ENCODE assay signal across 11 mouse cellular contexts in the genomic region with DNA sequence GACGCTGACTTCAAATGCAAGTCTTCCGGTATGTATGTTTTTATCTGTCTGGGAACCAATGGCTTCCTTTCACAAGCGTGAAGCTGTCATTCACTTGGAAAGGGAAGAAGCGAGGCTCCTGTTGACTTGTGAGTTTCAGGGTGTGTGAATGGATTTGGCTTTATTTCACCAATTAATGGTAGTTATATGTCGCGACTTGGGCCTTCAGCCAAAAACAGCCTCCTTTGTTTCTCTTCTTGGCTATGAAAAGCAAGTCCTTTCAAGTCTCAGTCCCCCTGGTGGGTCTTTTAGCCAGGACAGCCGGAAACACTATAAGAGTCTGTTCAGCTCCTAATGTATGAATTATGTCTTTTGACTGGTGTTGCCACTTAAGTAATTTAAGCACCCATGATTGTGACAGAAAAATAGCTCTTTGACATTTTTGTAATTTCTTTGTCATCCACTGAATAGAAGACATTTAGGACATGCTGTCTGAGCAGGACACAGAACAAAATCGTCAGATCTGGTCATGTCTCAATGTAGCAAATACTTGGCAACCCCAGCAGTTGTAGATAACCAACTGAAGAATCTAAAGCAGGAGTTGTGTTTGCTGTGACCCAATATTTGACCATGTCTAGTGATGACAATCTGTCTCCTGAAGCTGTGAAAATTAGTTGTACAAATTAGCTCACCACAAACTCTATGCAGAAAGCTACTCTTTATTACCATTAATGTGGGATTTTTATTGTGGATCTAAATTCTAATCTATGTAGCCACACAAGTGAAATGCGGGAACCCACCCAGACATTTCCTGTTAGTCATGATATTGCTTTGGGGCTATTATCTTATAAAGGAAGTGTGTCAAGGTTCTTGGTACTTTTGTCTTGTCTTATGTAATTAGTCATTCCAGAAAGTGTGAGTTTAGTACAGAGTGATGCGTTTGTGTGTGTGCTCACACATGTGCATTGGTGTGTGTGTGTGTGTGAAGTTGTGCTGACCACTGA. TPM values are rescaled to one million over a fixed set of nuclear protein-coding genes. Genes with fewer than 3 reads are reported as not detected.
A peak's percentile ranks its signal among the peaks of the same experiment; 100 is the strongest.
DNase-seq lines count a peak whose midpoint lies in the region; ATAC-seq lines count a peak whose summit lies in the region.
"Had no signal": no experiment of that assay in that cellular context is flagged by ENCODE, and none has a peak within 500 bp of the region (broad histone marks: within the 10 kb centered on the region; RNA-seq: fewer than 3 reads in every experiment).

No protein-coding gene starts in this region.

- no peak overlapping the region for H3K4me2 ChIP-seq in hindbrain, embryonic 13.5 days
- H3K4me2 ChIP-seq in hindbrain, embryonic 11.5 days (replicated peaks; ENCODE audit: low read depth, low read length): no peak overlapping the region
- no peak overlapping the region for H3K4me2 ChIP-seq in midbrain, embryonic 13.5 days (replicated peaks)
- H3K4me2 ChIP-seq in midbrain, embryonic 16.5 days (ENCODE audit: low read length): no peak overlapping the region
- H3K4me2 ChIP-seq in forebrain, embryonic 15.5 days (replicated peaks): peak overlapping the region; percentile 3; the same call in 1 of the 2 replicates
- H3K4me2 ChIP-seq in neural tube, embryonic 15.5 days: peak overlapping the region; percentile 18

- no peak overlapping the region for H3K9ac ChIP-seq in hindbrain, embryonic 13.5 days
- no peak overlapping the region for H3K9ac ChIP-seq in hindbrain, embryonic 11.5 days (ENCODE audit: low read depth, low read length)
- H3K9ac ChIP-seq in midbrain, embryonic 13.5 days (replicated peaks): no peak overlapping the region
- no peak overlapping the region for H3K9ac ChIP-seq in midbrain, embryonic 16.5 days (ENCODE audit: low read depth, low read length)
- H3K9ac ChIP-seq in forebrain, embryonic 15.5 days (replicated peaks): no peak overlapping the region
- H3K9ac ChIP-seq in neural tube, embryonic 15.5 days (replicated peaks): no peak overlapping the region

- H3K27me3 ChIP-seq in hindbrain, embryonic 13.5 days: no peaks in the 10 kb centered on the region
- H3K27me3 ChIP-seq in hindbrain, embryonic 11.5 days (ENCODE audit: control insufficient read depth, insufficient read depth, low read length): no peaks in the 10 kb centered on the region
- H3K27me3 ChIP-seq in midbrain, embryonic 13.5 days: no peaks in the 10 kb centered on the region; the same call in 1 of the 2 replicates
- no peaks in the 10 kb centered on the region for H3K27me3 ChIP-seq in midbrain, embryonic 16.5 days (ENCODE audit: control insufficient read depth, insufficient read depth, low read depth, low read length)
- H3K27me3 ChIP-seq in forebrain, embryonic 15.5 days: no peaks in the 10 kb centered on the region
- no peaks in the 10 kb centered on the region for H3K27me3 ChIP-seq in neural tube, embryonic 15.5 days (replicated peaks)

- no peak overlapping the region for H3K27ac ChIP-seq in hindbrain, embryonic 13.5 days
- no peak overlapping the region for H3K27ac ChIP-seq in hindbrain, embryonic 11.5 days (ENCODE audit: low read depth, low read length)
- H3K27ac ChIP-seq in midbrain, embryonic 13.5 days: no peak overlapping the region
- no peak overlapping the region for H3K27ac ChIP-seq in midbrain, embryonic 16.5 days (ENCODE audit: low read length)
- no peak overlapping the region for H3K27ac ChIP-seq in forebrain, embryonic 15.5 days (replicated peaks)
- H3K27ac ChIP-seq in neural tube, embryonic 15.5 days (replicated peaks): no peak overlapping the region

- 41% methylated on average over 10 of the region's 10 CpGs for WGBS in hindbrain, embryonic 13.5 days
- 65% methylated on average over 10 of the region's 10 CpGs for WGBS in hindbrain, embryonic 11.5 days
- WGBS in midbrain, embryonic 13.5 days: 50% methylated on average over 10 of the region's 10 CpGs
- 46% methylated on average over 10 of the region's 10 CpGs for WGBS in midbrain, embryonic 16.5 days
- 22% methylated on average over 10 of the region's 10 CpGs for WGBS in forebrain, embryonic 15.5 days
- WGBS in neural tube, embryonic 15.5 days: 27% methylated on average over 10 of the region's 10 CpGs

- H3K9me3 ChIP-seq in hindbrain, embryonic 13.5 days: no peaks in the 10 kb centered on the region
- H3K9me3 ChIP-seq in hindbrain, embryonic 11.5 days (ENCODE audit: control insufficient read depth, low read length): no peaks in the 10 kb centered on the region
- H3K9me3 ChIP-seq in midbrain, embryonic 13.5 days: no peaks in the 10 kb centered on the region
- H3K9me3 ChIP-seq in midbrain, embryonic 16.5 days (replicated peaks; ENCODE audit: control insufficient read depth, low read length, poor library complexity, severe bottlenecking): no peaks in the 10 kb centered on the region
- H3K9me3 ChIP-seq in forebrain, embryonic 15.5 days: no peaks in the 10 kb centered on the region
- H3K9me3 ChIP-seq in neural tube, embryonic 15.5 days (replicated peaks): no peaks in the 10 kb centered on the region

- H3K4me1 ChIP-seq in hindbrain, embryonic 13.5 days (replicated peaks): no peaks in the 10 kb centered on the region; the same call in 1 of the 2 replicates
- no peaks in the 10 kb centered on the region for H3K4me1 ChIP-seq in hindbrain, embryonic 11.5 days (replicated peaks; ENCODE audit: control insufficient read depth, insufficient read depth, low read length)
- no peaks in the 10 kb centered on the region for H3K4me1 ChIP-seq in midbrain, embryonic 13.5 days (replicated peaks)
- H3K4me1 ChIP-seq in midbrain, embryonic 16.5 days (ENCODE audit: control insufficient read depth, insufficient read depth, low read length): no peaks in the 10 kb centered on the region
- H3K4me1 ChIP-seq in forebrain, embryonic 15.5 days: peaks cover 18% of the 10 kb centered on the region
- H3K4me1 ChIP-seq in neural tube, embryonic 15.5 days: no peaks in the 10 kb centered on the region

- DNase-seq in hindbrain, embryonic 11.5 days (ENCODE audit: low spot score): no peak
- DNase-seq: adrenal gland, postnatal 25 days; thymus, postnatal 14 days had no signal

- ATAC-seq in hindbrain, embryonic 13.5 days (ENCODE audit: low FRiP score): peak; percentile 63; the same call in 1 of the 2 replicates
- no peak for ATAC-seq in hindbrain, embryonic 11.5 days (ENCODE audit: low FRiP score)
- peak; percentile 62; the same call in 1 of the 2 replicates for ATAC-seq in midbrain, embryonic 13.5 days
- no peak for ATAC-seq in midbrain, embryonic 16.5 days
- peak; percentile 84 for ATAC-seq in forebrain, embryonic 15.5 days (replicated peaks)
- peak; percentile 53; the same call in 1 of the 2 replicates for ATAC-seq in neural tube, embryonic 15.5 days (ENCODE audit: low FRiP score)
- no peak for ATAC-seq in erythroblast, adult 5-6 weeks (replicated peaks; ENCODE audit: low FRiP score, poor library complexity, severe bottlenecking)
- ATAC-seq: intestine, embryonic 16.5 days had no signal

- H3K36me3 ChIP-seq in hindbrain, embryonic 13.5 days: no peaks in the 10 kb centered on the region
- H3K36me3 ChIP-seq in hindbrain, embryonic 11.5 days (ENCODE audit: control insufficient read depth, insufficient read depth, low read length): no peaks in the 10 kb centered on the region
- H3K36me3 ChIP-seq in midbrain, embryonic 13.5 days: no peaks in the 10 kb centered on the region
- H3K36me3 ChIP-seq in midbrain, embryonic 16.5 days (ENCODE audit: control insufficient read depth, insufficient read depth, low read length): no peaks in the 10 kb centered on the region
- no peaks in the 10 kb centered on the region for H3K36me3 ChIP-seq in forebrain, embryonic 15.5 days
- H3K36me3 ChIP-seq in neural tube, embryonic 15.5 days: no peaks in the 10 kb centered on the region

- no peak overlapping the region for H3K4me3 ChIP-seq in hindbrain, embryonic 13.5 days
- no peak overlapping the region for H3K4me3 ChIP-seq in hindbrain, embryonic 11.5 days (ENCODE audit: low read depth, low read length)
- no peak overlapping the region for H3K4me3 ChIP-seq in midbrain, embryonic 13.5 days (replicated peaks)
- H3K4me3 ChIP-seq in midbrain, embryonic 16.5 days (ENCODE audit: low read depth, low read length): no peak overlapping the region
- H3K4me3 ChIP-seq in forebrain, embryonic 15.5 days: no peak overlapping the region
- no peak overlapping the region for H3K4me3 ChIP-seq in neural tube, embryonic 15.5 days (replicated peaks)
- H3K4me3 ChIP-seq: myocyte had no signal

RNA-seq across cellular contexts. Expression of gene Hmgcll1, which starts 13.5 kb away (rescaled TPM):
- polyA plus RNA-seq in hindbrain, embryonic 13.5 days (2015; fragmentation: Nextera tagmentation; extraction: Ambion mirVana): 22.9 and 23.3 TPM in 2 replicates
- polyA plus RNA-seq in hindbrain, embryonic 11.5 days (2014; fragmentation: Nextera tagmentation; extraction: Ambion mirVana): 14.5 and 15.5 TPM in 2 replicates
- 21.6 and 22.6 TPM in 2 replicates for polyA plus RNA-seq in midbrain, embryonic 13.5 days (2015; fragmentation: Nextera tagmentation; extraction: Ambion mirVana)
- polyA plus RNA-seq in midbrain, embryonic 16.5 days (2015; fragmentation: Nextera tagmentation; extraction: Ambion mirVana): 24.4 and 30.6 TPM in 2 replicates
- 14.9 and 15.2 TPM in 2 replicates for polyA plus RNA-seq in forebrain, embryonic 15.5 days (2015; fragmentation: Nextera tagmentation; extraction: Ambion mirVana)
- polyA plus RNA-seq in neural tube, embryonic 15.5 days (2015; fragmentation: Nextera tagmentation; extraction: Ambion mirVana): 21.5 and 21.9 TPM in 2 replicates
- not detected in 2 replicates for total RNA-seq in erythroblast, adult 5-6 weeks (2015; ENCODE audit: low replicate concordance)
- 0.51 TPM in 1 of 2 replicates, not detected in the other for total RNA-seq in erythroblast, adult 5-6 weeks (2017; ENCODE audit: low replicate concordance)

Comparison
In these comparisons a context has a peak if more than half of its experiments do, and no peak if none do; other contexts are left out.
1. ATAC-seq: peak in hindbrain, embryonic 13.5 days (single experiment), midbrain, embryonic 13.5 days (single experiment), forebrain, embryonic 15.5 days (single experiment) and neural tube, embryonic 15.5 days (single experiment); none in hindbrain, embryonic 11.5 days (single experiment), midbrain, embryonic 16.5 days (single experiment) and erythroblast, adult 5-6 weeks (single experiment).
2. H3K4me2 ChIP-seq: peak in forebrain, embryonic 15.5 days (single experiment) and neural tube, embryonic 15.5 days (single experiment); none in hindbrain, embryonic 13.5 days (single experiment), hindbrain, embryonic 11.5 days (single experiment), midbrain, embryonic 13.5 days (single experiment) and midbrain, embryonic 16.5 days (single experiment).